Mouse (Mus musculus): ENCODE measurements at regions not wholly inside any gene's neighbourhood (a gene's known extent, or its start where the extent isn't known, plus 50 kb on each side); places are given as distances from the start of the nearest gene placed in this dataset.

DNA sequence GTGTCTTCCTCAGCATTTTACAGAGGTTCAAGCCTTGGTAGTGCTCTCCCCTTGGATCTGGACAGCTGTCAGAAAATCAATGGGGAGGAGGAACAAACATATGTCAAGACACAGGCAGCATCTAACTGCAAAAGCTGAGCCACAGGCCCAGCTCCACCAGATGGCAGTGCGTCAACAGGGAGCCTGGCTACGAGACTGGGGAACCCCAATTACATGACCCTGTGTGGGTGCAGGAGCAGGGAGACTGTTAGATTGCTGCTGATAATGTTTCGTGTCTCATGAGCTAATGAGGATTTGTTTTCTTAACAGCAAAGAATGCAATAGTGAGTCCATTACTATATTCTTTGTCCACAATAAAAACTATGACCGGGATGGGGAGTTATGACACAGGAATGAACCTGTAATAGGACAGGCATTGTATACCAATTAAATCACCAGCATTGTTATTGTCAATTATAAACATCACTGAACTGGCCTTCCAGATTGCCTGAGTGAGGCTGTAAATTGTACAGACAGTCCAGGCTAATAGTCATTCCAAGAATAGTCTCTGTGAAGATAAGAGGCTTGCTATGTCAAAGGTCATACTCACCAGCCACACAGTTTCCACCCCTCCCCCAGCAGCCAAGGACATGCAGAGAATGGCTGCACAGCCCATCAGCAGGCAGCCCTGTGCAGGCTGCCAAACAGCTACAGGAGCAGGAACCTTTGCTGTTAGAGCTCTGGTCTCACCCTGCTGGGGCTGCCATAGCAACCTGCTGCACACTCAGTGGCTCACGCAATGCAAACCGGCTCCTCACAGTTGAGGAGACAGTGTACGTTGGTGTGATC is 58.8 kb upstream of the Barx2 start:
- ATAC-seq (replicated peaks; ENCODE audit: poor library complexity): peak; percentile 96

DNA sequence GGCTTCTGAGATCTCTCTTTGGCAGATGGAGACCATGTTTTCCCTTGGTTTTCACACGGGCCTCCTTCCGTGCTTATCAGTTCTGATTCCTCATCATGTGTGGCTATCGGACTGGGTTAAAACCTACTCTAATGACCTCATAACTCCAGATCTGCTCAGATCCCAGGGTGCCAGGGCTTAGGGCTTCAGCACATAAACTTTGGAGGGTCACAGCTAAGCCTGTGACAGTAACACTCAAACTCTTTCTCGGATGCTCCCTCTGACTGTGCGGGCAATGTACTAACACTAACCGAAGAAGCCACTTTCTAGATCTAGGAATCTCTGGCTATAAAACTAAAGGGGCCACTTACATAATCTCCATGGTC is 59.3 kb upstream of the Barx2 start:
- no peak for ATAC-seq (replicated peaks; ENCODE audit: poor library complexity)

DNA sequence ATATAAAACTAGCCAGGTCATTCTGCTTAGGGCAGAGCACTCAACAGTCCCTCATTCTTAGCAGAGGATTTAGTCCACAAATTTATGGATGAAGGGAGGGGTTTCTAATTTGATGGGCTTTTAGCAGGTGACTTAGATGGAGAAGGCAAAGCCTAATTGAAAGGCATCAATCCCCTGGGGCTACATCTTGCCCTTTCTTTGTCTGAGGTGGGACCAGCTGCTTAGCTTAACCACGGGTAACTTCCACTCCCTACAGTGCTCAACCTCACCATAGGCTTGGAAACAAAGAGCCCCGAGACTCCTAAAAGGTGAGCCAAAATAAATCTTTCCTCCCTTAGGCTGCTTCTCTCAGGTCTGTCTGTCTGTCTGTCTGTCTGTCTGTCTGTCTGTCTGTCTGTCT is 62.9 kb upstream of the Barx2 start:
- no peak for ATAC-seq (replicated peaks; ENCODE audit: poor library complexity)

DNA sequence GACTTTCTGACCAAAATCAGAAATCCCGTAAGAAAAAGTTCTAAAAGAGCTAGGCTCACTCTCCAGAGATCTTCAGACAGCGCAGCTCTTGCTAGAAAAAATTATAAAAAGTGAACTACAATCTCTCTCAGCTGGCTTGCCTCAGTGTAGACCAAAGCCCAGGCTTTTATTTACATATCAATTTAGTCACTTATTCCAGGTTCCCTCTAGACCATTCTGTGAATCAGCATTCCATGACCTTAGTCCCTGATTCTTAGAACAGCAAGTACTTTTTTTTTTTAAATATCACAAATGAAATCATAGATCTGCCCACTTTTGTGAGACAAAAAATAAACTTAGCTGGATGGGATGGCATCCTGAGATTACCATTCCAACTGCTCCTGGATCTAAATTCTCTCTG is 64.8 kb upstream of the Barx2 start:
- no peak for ATAC-seq (replicated peaks; ENCODE audit: poor library complexity)

DNA sequence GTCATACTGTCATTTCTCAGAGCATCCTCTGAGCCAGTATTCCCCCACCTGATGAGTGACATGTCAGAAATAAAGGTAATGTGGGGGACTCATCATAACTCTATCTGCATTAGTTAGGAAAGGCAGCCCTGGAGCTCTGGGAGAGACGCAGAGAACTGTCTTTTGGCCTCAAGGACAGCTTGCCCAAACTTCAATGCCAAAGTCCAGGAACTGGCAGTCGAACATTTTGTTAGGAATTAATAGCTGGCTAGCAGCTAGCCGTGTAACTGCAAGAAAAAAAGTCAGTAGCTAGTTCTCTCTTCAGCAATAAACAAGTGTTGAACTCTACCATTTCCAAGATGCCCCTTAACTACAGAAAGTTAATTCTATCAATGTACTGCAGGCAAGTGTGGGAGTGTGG is 65.9 kb upstream of the Barx2 start:
- no peak for ATAC-seq (replicated peaks; ENCODE audit: poor library complexity)

DNA sequence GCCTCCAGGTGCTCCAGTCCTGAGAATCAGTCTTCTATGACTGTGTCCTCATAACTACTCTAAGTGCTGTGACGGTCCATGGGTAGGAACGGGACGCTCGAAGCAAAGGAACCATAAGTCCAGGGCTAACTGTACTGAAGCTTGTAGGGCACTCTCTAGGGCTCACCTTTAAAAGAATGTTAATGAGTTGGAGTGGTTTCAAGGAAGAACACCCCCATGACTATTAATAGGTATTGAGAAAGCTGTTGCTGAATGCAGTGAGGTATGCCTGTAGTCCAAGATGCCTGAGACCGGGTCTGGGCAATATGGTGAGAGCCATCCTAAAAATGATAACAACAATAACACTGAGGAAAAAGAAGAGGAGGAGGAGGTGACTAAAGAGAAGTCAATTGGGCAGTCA is 67.2 kb upstream of the Barx2 start:
- no peak for ATAC-seq (replicated peaks; ENCODE audit: poor library complexity)

DNA sequence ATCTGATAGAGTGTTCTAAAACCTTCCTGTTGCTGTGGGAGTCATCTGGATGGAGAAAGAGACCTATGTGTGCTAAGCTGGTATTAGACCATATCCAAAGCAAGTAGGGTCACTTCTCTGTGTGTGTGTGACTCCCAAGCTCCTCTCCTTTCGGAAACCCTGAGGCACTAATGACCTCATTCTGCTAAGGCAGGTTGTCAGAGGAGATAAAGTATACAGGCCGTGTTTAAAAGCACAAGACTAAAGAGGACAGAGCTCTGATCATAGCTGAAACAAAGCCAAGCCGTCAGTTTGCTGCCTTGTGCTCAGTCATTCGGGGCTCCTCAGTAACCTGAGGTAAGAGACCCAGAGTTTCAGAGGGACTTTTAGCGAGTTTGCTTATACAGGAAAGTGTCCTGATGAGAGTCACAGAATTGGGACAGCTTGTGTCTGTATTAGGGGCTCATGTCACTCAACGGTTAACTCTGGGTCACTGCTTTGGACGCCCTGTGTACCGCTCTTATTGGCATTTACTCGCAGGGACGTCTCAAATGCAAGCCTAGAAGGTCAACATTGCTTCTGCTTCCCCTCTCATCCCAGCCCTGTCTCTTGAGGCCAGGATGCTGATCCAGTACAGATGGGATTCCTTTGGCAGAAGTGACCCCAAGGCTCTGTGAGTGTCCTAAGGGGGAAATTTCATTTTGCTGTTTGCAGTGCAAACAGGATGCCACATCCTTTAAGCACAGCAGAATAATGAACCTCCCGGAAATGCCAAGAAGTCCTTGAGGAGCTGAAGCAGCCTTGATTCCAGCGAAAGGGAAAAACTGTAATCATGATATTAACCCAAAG is 70.7 kb upstream of the Barx2 start:
- ATAC-seq (replicated peaks; ENCODE audit: poor library complexity): no peak

DNA sequence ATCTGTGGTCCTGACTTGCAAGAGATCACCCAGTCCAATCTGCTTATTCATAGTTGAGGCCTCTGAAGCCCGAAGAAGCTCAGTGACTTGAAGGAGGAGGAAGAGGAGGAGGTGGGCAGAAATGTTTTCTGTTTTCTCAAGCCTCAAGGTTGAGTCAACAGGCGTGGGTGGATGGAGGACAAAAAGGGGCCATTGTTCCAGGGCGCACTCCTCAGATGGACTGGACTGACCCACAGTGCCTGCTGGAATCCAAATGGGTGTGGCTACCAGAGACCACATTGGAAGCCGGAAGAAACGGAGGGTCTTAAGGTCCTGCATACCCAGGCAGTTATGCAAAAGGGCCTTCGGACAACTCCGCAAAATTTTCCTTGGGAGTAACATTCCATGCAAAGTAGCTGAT is 75.6 kb upstream of the Barx2 start:
- no peak for ATAC-seq (replicated peaks; ENCODE audit: poor library complexity)

DNA sequence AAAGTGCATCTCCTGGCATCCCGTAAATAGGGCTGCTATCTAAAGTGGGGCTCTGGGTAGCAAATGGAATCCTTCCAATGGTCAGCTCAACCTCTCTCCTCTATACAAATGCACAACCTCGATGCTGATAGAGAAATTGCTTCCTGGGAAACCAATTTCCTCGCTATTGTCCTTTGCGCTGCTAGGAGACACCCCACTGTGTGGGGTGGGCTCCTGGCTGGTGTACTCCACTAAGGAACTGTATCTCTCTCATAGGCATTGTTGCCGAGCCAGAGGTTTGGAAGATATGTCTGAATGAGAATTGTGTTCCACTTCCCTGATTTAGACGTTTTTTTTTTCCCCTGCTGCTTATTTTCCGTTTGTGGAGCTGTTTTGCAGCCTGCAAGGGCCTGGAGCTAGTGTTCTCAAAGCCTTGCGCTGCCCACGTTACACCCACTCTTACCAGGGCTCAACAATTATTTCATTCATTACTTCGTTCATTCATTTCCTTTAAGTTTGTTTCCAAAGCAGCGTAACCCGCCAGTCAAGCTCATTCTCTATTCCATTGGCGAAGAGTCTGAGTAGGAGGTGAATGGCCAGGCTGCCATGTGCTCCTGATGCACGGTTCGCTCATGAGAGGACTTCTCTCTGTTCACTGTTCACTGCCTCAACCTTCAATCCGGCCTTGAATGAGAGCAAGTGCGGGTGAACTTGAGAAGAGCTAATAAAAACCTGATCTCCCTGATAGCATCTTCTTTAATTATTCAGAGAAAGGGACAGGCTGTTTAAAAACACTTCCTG is 76.5 kb upstream of the Barx2 start:
- ATAC-seq (replicated peaks; ENCODE audit: poor library complexity): no peak

DNA sequence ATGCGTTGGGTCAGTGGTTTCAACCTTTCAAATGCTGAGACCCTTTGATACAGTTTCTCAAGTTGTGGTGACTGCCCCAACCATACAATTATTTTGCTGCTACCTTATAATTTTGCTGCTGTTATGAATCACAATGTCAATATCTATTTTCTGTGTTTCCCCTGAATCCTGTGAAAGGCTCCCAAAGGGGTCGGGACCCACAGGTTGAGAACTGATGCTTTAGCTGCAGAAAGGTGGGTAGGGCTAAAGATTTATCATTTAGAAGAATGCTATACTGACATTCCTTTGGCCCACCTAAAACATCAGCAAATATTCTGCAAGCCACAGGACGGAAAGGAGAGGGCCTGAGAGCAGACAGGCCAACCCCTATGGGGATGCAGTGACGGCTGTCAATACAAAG is 77.2 kb upstream of the Barx2 start:
- no peak for ATAC-seq (replicated peaks; ENCODE audit: poor library complexity)

DNA sequence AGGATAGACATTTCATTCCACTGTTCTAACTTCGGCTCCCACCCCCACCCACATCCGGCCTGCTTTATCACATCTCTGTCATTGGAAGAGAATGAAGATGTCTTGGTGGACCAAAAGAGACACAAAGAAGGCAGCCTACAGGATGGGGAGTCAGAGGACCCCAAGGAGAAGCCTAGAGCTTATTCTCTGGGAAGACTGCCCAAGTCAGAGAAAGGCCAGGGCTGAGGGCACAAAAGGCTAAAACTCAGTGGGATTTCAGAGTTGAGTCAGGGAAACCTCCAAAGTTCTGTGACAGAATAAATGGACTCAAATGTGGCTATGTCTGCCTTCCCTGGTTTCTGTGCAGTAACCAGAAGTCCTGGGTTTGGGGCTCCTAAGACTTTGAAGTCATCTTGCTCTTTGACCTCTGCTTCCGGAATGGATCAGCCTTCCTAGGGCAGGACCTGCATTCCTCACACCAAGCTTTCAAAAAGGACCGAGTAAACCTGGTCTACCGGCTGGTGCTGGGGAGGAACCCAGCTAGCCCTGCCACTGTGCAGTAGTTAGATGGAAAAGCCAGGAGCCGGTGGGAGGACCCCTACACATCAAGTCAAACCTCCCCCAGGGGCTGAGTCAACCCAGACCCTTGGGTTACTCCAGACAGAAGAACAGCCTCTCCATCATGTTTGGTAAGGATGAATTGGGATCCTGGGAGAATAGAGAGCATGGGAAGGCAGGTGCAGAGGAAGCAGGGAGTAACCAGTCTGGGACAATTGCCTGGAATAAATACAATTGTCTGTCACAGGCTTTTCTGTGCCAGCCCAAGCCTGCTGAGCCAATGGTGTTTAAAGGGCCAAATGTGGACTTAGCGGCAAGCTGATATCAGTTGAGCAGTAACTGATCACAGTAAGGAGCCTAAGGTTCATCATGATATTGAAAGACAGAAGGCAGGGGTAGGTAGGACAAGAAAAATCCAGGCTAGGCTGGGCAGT is 80.7 kb upstream of the Barx2 start:
- no peak for ATAC-seq (replicated peaks; ENCODE audit: poor library complexity)

DNA sequence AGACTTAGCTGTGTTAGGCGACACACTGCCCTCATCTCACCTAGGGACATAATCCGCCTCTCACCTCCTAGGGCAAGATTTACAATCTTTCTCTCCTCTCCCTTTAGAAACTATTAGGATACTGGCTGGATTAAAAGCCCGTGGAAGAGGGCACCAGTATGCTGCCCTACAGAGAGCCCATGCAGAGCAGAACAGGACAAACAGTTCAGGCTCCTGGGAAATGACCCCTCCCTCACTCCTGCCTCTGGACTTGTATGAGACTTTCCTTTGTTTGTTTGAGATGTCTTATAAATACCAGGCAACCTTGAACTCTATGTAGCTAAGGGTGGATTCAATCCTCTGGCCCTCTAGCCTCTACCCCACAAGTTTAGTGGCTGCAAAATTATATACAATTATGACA is 81.8 kb upstream of the Barx2 start:
- no peak for ATAC-seq (replicated peaks; ENCODE audit: poor library complexity)

DNA sequence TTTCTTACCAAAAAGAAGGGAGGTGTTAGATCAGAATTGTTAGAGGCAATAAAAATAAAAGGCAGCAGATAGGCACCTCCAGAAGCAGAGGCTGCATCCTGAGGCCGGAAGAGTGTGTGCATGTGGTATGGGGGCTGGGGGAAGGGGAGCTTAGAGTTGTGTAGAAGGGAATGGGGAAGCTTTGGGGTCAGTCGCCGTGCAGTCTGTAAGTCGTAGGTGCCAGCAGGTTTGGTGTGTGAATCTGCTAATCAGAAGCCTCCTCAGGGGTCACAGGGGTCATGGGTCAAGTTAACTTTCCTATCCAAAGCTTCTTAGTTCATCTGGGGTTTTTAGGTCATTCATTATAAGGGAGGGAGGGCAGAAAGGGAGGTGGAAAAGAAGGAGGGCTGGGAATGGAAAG is 82.4 kb upstream of the Barx2 start:
- ATAC-seq (replicated peaks; ENCODE audit: poor library complexity): peak; percentile 73

DNA sequence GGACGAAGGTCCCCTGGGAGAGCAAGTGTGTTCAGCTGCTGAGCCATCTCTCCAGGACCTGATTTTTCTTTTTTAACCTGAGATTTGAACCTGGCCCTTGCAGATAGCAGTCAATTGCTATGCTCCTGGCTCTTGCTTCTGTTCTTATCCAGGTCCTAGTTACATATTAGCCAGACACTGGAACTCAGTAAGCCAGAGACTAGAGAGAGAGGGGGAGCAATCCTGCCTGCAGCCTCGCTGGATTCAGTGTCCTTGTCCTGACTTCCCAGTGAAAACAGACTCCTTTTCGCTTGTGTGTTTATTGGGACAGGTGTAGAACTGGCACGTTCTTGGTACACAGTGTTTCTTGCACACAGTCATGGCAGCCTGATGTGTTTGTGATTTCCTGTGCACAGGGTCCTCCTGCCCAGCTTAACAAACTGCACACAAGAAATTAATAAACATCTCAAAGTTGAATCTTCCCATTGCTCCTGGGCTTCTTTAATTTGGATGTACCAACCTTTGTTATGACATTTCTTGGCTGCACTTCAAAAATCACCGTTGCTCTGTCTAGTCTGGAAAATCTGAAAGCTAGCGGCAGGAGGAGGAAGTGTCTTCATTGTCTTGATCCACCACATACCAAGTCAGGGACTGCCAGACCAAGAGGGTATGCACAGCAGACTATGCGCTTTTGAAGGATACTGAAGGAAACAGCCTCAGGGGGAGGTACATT is 83.4 kb upstream of the Barx2 start:
- peak; percentile 38; the same call in 1 of the 2 replicates for ATAC-seq (replicated peaks; ENCODE audit: poor library complexity)

DNA sequence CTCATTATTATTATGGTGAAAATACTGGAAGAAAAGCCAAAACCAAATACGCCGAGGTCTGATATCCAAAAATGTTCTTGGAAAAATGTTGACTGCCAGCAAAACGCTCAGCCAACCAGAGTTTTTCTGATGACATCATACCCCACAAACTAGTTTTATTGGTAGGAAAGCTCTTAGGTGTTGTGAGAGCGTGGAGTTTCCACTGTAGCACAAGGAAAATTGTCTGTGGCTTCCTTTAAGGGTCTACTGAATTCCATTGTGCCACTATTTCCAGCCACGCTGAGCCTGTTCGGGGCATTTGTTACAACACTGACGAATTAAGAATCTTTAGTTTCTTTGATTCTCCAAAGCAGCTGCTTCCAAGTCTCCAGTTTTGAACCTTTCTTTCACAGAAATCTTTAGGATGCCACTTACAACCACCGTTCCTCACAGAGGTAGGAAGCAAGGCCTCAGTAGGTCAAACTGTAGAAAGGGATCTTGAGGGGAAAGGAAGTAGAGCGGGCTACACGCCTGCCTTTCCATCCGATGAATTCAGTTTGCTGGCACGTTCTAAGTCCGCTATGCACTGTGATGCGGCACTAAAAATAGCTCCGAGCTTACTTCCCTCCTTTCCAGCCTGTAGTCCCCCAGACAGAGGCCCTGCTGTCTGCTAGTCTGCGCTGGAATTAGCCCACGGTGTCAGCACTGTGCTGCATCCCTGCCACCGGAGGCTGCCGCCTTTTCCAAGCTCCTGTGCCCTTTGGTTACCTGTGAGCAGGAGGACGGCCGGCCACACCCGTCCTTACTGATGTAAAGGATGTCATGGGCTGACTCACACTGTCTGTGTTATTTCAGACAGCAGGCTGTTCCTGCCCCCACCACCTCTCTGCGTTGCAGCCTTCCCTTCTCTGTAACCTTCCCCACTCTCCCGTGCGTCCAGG is 84.2 kb upstream of the Barx2 start:
- ATAC-seq (replicated peaks; ENCODE audit: poor library complexity): peak; percentile 56

DNA sequence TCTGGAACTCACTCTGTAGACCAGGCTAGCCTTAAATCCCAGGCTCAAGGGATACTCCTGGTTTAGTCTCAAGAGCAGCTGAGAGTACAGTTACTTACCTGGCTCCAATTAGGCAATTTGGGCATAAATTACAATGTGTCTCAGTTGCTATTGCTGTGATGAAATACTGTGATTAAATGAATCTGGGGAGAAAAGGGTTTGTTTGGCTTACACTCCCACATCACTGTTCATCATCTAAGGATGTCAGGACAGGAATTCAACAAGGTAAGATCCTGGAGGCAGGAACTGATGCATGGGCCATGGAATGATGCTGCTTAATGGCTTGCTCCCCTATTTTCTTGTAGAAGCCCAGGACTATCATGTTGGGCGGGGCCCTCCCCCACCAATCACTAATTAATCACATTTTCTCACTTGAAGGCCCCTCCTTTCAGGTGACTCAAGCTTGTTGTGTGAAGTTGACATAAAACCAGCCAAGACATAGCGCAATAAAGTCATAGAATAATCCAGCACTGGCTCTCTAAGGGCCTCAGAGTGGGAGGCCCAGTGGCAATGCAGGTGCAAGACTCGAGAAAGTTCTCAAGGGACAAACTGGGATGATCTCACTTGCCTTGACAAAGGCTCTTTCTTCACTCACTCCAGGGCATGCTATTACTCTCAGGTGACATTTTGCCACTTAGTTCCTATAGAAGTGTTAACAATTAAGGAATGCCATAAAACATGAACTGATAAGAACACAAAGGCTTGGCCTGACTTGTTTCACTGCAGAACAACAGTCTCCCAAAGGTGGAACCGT is 85.4 kb upstream of the Barx2 start:
- ATAC-seq (replicated peaks; ENCODE audit: poor library complexity): no peak

DNA sequence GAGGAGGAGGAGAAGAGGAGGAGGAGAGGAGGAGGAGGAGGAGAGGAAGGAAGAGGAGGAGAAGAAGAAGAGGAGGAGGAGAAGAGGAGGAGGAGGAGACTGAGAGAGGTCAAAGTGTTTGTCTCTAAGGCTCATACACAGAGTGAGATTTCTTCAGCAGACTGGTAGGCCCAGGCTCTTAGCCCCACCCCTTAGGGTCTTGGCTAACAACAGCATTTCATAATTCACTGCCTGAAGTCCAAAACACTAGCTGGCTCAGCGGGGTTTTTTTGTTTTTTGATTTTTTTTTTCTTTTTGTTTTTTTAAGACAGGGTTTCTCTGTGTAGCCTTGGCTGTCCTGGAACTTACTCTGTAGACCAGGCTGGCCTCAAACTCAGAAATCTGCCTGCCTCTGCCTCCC is 86.5 kb upstream of the Barx2 start:
- peak; percentile 71 for ATAC-seq (replicated peaks; ENCODE audit: poor library complexity)

DNA sequence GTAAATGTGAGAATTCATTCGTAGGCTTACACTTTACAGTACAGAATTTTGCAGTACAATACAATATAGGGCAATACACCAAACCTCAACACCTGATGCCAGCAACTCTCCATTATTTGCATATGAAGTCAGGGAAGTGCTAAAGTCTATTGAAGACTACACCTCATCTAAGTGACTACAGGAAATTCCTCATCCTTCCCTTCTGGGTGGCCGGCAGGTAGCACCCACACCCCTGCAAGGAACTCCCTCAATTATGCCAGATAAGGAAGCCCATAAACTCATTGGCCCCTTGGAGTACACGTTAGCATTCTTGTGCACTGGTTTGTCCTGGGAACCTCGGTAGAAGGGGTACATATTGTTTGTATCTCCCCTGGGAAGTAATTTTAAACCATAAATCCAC is 89.7 kb upstream of the Barx2 start:
- ATAC-seq (replicated peaks; ENCODE audit: poor library complexity): no peak

Data from megakaryocyte progenitor cell, adult 5-6 weeks (primary cell).